Mouse (Mus musculus) thymus, adult 2 months (tissue): Measurements from ENCODE around the gene Cnn3. TPM values are rescaled to one million over a fixed set of nuclear protein-coding genes. Genes with fewer than 3 reads are reported as not detected.

ENCODE experiments used
- DNase-seq: peaks from one replicate; pipeline ENCODE4 v3.0.0; 2021
- H3K27ac ChIP-seq: fragments of 200-500 bp; 2 replicates; pipeline ENCODE4 v1.5.1; 2012; ENCODE audit warnings: low read length, control low read depth; ENCODE audit not compliant: control insufficient read depth, insufficient read depth
- H3K27me3 ChIP-seq: fragments of 200-500 bp; 2 replicates; pipeline ENCODE4 v1.6.1; 2012; ENCODE audit warnings: mild to moderate bottlenecking, low read length, moderate library complexity, mixed read lengths; ENCODE audit not compliant: control insufficient read depth, insufficient read depth
- H3K36me3 ChIP-seq: fragments of 200-500 bp; 2 replicates; pipeline ENCODE4 v1.6.1; 2012; ENCODE audit warnings: mild to moderate bottlenecking, low read length, moderate library complexity; ENCODE audit not compliant: control insufficient read depth, insufficient read depth
- H3K4me1 ChIP-seq: fragments of 200-500 bp; replicated peaks from 2 replicates; pipeline ENCODE4 v1.6.1; 2012; ENCODE audit warnings: low read length; ENCODE audit not compliant: control insufficient read depth, insufficient read depth
- H3K4me3 ChIP-seq: fragments of 200-500 bp; 2 replicates; pipeline ENCODE4 v1.5.1; 2012; ENCODE audit warnings: mild to moderate bottlenecking, low read length, control low read depth, moderate library complexity; ENCODE audit not compliant: control insufficient read depth, insufficient read depth
- CTCF ChIP-seq: fragments of 200-500 bp; IDR thresholded peaks from 2 replicates; pipeline ENCODE4 v1.5.1; 2012; ENCODE audit warnings: mild to moderate bottlenecking, control low read depth, low read length, moderate library complexity, borderline replicate concordance; ENCODE audit not compliant: control insufficient read depth, poor library complexity, insufficient read depth; ENCODE audit errors: extremely low read depth
- POLR2A ChIP-seq: fragments of 200-500 bp; IDR thresholded peaks from 2 replicates; pipeline ENCODE4 v1.6.1; 2012; ENCODE audit warnings: mild to moderate bottlenecking, low read length, control low read depth, moderate library complexity; ENCODE audit not compliant: control insufficient read depth, poor library complexity, insufficient read depth; ENCODE audit errors: extremely low read depth
- WGBS: fragments of 180-500 bp; shearing (Covaris S2); methylation state at CpG from one replicate; pipeline ENCODE4 v1.1.7; 2018; 5-methylcytosine and 5-hydroxymethylcytosine counted together
- polyA plus RNA-seq: library from polyadenylated mRNA; depleted of rRNA; stranded (reverse); fragments of >200 nt; gene quantifications from 2 replicates; pipeline ENCODE4 v1.2.3, GENCODE M21; 2012

Cnn3 gene
- polyA plus RNA-seq, 1 experiment = 212 TPM

DNA sequence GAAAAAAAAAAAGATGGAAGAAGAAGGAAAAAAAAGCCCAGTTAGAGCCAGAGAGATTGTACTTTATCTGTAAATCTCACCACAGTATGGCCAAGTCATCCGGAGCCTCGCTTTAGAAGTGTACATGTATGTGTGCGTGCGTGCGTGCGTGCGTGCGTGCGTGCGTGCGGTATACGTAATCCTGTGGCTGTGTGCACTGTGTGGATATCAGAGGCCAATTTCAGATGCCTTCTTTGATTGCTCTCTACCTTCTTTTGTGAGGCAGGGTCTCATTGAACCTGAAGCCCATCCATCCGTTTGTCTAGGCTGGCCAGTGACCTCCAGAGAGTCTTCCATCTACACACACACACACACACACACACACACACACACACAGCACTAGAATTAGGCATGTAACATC is 35.2 kb downstream of the Cnn3 start:
- Histone ChIP-seq H3K4me1 (no peaks in the 10 kb centered on the region; the same call in 1 of the 2 replicates), H3K27ac (no peak overlapping the region), H3K27me3 (no peaks in the 10 kb centered on the region), H3K4me3 (no peak overlapping the region), H3K36me3 (peaks cover 8% of the 10 kb centered on the region)
- no peak for DNase-seq
- TF ChIP-seq POLR2A (no peak), CTCF (no peak)
- WGBS = 97% methylated on average over 13 of the region's 13 CpGs

DNA sequence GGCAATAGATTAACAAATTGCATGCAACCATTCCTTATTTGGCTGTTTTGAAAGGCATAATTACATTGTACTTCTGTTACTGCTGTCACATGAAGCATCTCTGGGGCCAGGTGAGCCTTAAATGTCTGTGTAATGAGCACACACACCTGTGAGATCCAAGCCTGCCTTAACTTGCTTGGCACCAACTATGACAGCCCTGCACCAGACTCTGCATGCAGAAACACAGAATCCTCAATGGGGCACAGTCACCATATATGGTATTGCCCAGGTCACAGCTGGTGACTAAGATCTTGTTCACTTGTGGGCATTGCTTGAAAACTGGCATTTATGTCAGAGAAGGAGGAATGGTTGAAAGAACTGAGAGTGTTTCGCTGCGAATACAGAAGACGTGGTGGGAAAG is 36.5 kb downstream of the Cnn3 start:
- WGBS = 91% methylated on average over 3 of the region's 3 CpGs
- DNase-seq = no peak
- Histone ChIP-seq H3K27me3 (no peaks in the 10 kb centered on the region), H3K27ac (no peak overlapping the region), H3K4me1 (peaks cover 8% of the 10 kb centered on the region), H3K4me3 (no peak overlapping the region), H3K36me3 (no peaks in the 10 kb centered on the region; the same call in none of the 2 replicates)
- TF ChIP-seq CTCF (no peak), POLR2A (no peak)

DNA sequence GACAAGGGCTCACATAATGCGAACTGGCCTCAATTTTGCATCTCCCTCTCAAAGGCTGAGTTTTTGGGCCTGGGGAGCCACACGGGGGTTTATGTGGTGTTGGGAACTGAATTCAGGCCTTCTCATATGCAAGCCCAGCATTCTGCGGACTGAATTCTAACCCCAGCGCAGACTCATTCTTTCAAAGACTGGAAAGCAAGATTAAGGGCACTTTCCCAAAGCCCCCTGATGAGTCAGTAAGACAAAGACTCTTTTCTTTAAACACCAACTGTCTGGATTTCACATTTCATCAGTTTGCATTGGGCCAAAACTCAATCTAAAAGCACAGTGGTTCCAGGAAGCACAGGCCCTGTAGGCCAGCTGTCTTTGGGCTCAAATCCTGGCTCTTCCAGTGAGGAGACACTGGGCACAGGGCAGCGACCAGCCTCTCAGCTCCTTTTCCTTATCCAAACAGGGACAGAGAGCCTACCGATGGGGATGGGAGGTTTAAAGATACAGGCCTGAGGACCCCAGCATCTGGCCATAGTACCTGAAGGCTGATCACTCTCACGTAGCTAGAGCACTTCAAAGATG is 38.5 kb downstream of the Cnn3 start:
- WGBS = 96% methylated on average over 7 of the region's 7 CpGs
- no peak overlapping the region for H3K27ac ChIP-seq
- H3K4me1 ChIP-seq = peaks cover 15% of the 10 kb centered on the region
- no peak overlapping the region for H3K4me3 ChIP-seq
- H3K36me3 ChIP-seq = no peaks in the 10 kb centered on the region
- no peaks in the 10 kb centered on the region for H3K27me3 ChIP-seq
- TF ChIP-seq CTCF = no peak
- no peak for DNase-seq

DNA sequence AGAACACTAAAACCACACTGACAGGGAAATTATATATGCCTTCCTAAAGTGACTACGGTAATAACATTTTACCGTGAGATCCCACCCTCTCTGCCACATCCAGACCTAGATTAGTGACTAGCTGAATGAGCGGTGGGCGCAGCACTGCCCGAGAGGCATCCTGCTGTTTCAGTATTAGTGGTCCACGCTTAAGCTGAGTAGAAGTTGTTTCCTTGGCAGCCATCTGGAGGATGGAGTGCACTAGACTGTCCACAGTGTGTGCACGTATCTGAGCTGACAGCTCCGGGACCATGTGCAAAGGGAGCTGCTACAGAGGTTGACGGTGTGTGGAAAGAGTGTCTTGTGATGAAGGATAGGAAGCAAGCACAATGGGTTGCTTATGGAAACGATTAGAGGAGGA is 39.5 kb downstream of the Cnn3 start:
- no peak overlapping the region for H3K4me3 ChIP-seq
- H3K27ac ChIP-seq = no peak overlapping the region
- DNase-seq = no peak
- 91% methylated on average over 10 of the region's 10 CpGs for WGBS
- peaks cover 15% of the 10 kb centered on the region for H3K4me1 ChIP-seq
- no peaks in the 10 kb centered on the region for H3K27me3 ChIP-seq
- H3K36me3 ChIP-seq = no peaks in the 10 kb centered on the region
- TF ChIP-seq POLR2A (no peak), CTCF (no peak)

DNA sequence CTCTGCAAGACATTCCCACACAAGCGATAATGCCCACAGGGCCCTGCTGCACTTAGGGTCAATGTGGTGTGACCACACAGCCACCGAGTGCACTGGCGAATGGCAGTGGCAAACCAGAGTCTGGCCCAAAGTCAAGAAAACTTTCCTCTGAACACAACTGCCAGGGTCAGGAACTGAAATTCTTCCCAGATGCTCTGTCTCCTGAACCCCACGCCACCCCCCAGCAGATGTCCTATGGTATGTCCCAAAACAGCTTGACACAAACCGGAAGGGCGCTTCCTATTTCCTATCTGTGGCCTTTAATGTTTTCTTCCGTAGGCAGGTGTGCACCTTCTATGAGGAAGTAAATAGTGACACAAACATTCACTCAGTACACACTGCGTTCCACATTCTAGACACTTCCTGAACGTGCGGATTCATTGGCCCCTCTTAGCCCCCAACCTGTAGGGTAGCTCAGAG is 40.8 kb downstream of the Cnn3 start:
- WGBS = 19% methylated on average over 10 of the region's 10 CpGs
- Histone ChIP-seq H3K27me3 (no peaks in the 10 kb centered on the region), H3K27ac (peak overlapping the region; percentile 29), H3K36me3 (no peaks in the 10 kb centered on the region), H3K4me3 (no peak overlapping the region), H3K4me1 (peaks cover 15% of the 10 kb centered on the region)
- no peak for TF ChIP-seq POLR2A
- no peak for TF ChIP-seq CTCF
- DNase-seq = peak; percentile 30

DNA sequence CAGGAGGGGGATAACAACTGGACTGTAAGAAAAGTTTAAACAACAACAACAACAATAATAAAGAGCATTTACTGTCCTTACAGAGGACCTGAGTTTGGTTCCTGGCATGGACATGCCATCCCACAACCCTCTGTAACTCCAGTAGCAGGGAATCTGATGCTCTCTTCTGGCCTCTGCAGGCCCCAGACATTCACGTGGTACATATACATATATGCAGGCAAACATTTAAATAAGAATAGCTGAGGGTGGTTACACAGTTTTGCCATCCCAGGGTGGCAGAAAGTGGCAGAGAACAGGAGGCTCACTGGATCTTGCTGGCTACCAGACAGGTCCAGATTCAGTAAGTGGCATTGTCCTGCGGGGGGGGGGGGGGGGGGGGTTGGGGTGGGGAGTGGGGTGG is 41.8 kb downstream of the Cnn3 start:
- 53% methylated on average over 2 of the region's 2 CpGs for WGBS
- Histone ChIP-seq H3K36me3 (no peaks in the 10 kb centered on the region), H3K4me3 (no peak overlapping the region), H3K4me1 (peaks cover 18% of the 10 kb centered on the region), H3K27ac (no peak overlapping the region), H3K27me3 (no peaks in the 10 kb centered on the region)
- DNase-seq = no peak
- TF ChIP-seq CTCF = no peak
- no peak for TF ChIP-seq POLR2A

DNA sequence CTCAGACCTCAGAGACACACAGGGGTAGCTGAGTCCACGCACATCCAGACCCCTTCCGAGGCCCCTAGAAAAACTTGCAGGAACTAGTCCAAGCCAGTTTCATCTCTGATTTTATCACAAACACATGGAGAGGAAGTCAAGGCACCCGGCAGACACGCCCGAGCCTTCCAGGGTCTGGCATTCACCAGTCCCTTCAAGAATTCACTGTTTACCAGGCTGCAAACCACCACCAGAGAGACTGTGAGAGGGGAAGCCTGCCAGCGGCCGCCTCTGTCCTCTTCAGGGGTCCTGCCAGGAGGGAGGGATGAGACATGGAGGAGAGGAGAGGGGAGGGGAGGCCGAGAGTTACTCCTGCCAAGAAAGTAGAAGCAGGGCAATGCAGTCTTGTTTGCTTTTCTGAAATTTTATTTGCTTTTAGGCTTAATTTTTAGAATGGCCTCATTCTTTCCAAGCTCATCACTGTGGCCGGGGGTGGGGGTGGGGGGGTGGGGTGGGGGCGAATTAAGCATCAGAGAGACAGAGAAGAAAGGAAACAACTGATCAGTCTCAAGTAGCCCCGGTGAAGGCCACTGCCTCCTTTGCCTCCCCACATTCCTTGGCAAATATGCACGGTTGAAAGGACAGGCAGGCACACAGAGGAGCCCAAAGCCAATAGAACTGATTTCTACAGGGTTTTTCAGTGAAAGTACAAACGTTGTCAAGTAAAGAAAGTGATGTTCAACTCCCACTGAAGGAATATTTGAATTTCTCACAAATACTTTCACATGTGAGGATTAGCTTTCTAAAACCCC is 43.1 kb downstream of the Cnn3 start:
- H3K36me3 ChIP-seq = no peaks in the 10 kb centered on the region
- H3K4me3 ChIP-seq = no peak overlapping the region
- H3K27me3 ChIP-seq = no peaks in the 10 kb centered on the region
- no peak overlapping the region; the same call in 1 of the 2 replicates for H3K27ac ChIP-seq
- no peak for TF ChIP-seq POLR2A
- no peak for TF ChIP-seq CTCF
- DNase-seq = no peak
- 20% methylated on average over 13 of the region's 13 CpGs for WGBS
- H3K4me1 ChIP-seq = peaks cover 22% of the 10 kb centered on the region
